Mouse (Mus musculus) liver, postnatal 0 days (tissue): ENCODE data around the gene Gm20532. TPM values are rescaled to one million over a fixed set of nuclear protein-coding genes. Genes with fewer than 3 reads are reported as not detected.

Source experiments
- ATAC-seq: fragments of 200-750 bp; cut with Nextera tagmentation; 2 replicates; pipeline ENCODE4 v1.8.0; 2017; ENCODE audit warnings: mild to moderate bottlenecking, moderate library complexity
- DNase-seq: peaks from one replicate; pipeline ENCODE4 v3.0.0-alpha.2; 2016
- H3K27ac ChIP-seq: fragments of 300-500 bp; sonication (generic); 2 replicates; pipeline ENCODE4 v1.5.1; 2014; ENCODE audit warnings: antibody characterized with exemption, moderate library complexity, mild to moderate bottlenecking, low read depth
- H3K27me3 ChIP-seq: fragments of 300-500 bp; sonication (generic); 2 replicates; pipeline ENCODE4 v1.6.1; 2014; ENCODE audit warnings: low read length, control low read depth, mixed read lengths; ENCODE audit not compliant: insufficient read depth
- H3K36me3 ChIP-seq: fragments of 300-500 bp; sonication (generic); replicated peaks from 2 replicates; pipeline ENCODE4 v1.6.1; 2014; ENCODE audit warnings: mild to moderate bottlenecking, control low read depth, low read length, moderate library complexity, mixed read lengths; ENCODE audit not compliant: insufficient read depth
- H3K4me1 ChIP-seq: fragments of 300-500 bp; sonication (generic); 2 replicates; pipeline ENCODE4 v1.6.1; 2014; ENCODE audit warnings: antibody characterized with exemption, mild to moderate bottlenecking, control low read depth; ENCODE audit not compliant: insufficient read depth
- H3K4me2 ChIP-seq: fragments of 300-500 bp; sonication (generic); 2 replicates; pipeline ENCODE4 v1.6.1; 2014; ENCODE audit warnings: low read depth, mild to moderate bottlenecking, low read length, moderate library complexity, mixed read lengths
- H3K4me3 ChIP-seq: fragments of 300-500 bp; sonication (generic); 2 replicates; pipeline ENCODE4 v1.5.1; 2014; ENCODE audit warnings: low read depth, low read length
- H3K9ac ChIP-seq: fragments of 300-500 bp; sonication (generic); replicated peaks from 2 replicates; pipeline ENCODE4 v1.6.1; 2014; ENCODE audit warnings: mild to moderate bottlenecking, moderate library complexity
- H3K9me3 ChIP-seq: fragments of 300-500 bp; sonication (generic); 2 replicates; pipeline ENCODE4 v1.6.1; 2016; ENCODE audit warnings: mild to moderate bottlenecking, control low read depth, low read length, mixed read lengths
- CTCF ChIP-seq: sonication (generic); IDR thresholded peaks from 2 replicates; pipeline ENCODE4 v1.5.1; 2016; ENCODE audit warnings: antibody characterized with exemption, low read depth
- EP300 ChIP-seq: IDR thresholded peaks from 2 replicates; pipeline ENCODE4 v1.6.1; 2016; ENCODE audit warnings: antibody characterized with exemption, low read depth, mild to moderate bottlenecking
- WGBS: fragments of 180-500 bp; shearing (Covaris S2); extraction: QIAGEN DNeasy Blood & Tissue Kit; methylation state at CpG from one replicate; pipeline ENCODE4 v1.1.7; 2014; ENCODE audit not compliant: insufficient replicate concordance; 5-methylcytosine and 5-hydroxymethylcytosine counted together
- polyA plus RNA-seq: library from polyadenylated mRNA; unstranded; fragments of >200 nt; fragmentation: Nextera tagmentation; extraction: Ambion mirVana; gene quantifications from 2 replicates; pipeline ENCODE4 v1.2.1, GENCODE M21; 2015

The Gm20532 gene
- polyA plus RNA-seq, 1 experiment from 2014 or later: not detected

GRCm38 (mm10) chr2:26625419-26625818 is 39.0 kb downstream of the Gm20532 start:
- DNase-seq: no peak
- Histone ChIP-seq H3K4me1 (peaks cover 9% of the 10 kb centered on the region), H3K27me3 (peaks cover 6% of the 10 kb centered on the region; the same call in 1 of the 2 replicates), H3K4me2 (no peak overlapping the region), H3K9ac (no peak overlapping the region), H3K36me3 (no peaks in the 10 kb centered on the region), H3K27ac (no peak overlapping the region), H3K9me3 (no peaks in the 10 kb centered on the region), H3K4me3 (no peak overlapping the region)
- TF ChIP-seq EP300 (no peak), CTCF (no peak)
- no peak for ATAC-seq
- 65% methylated on average over 3 of the region's 3 CpGs for WGBS

GRCm38 (mm10) chr2:26626081-26626480 is 39.6 kb downstream of the Gm20532 start:
- DNase-seq (no peak), ATAC-seq (no peak)
- 52% methylated on average over 3 of the region's 3 CpGs for WGBS
- Histone ChIP-seq H3K36me3 (no peaks in the 10 kb centered on the region), H3K27ac (no peak overlapping the region), H3K27me3 (peaks cover 6% of the 10 kb centered on the region; the same call in 1 of the 2 replicates), H3K9ac (no peak overlapping the region), H3K4me1 (peaks cover 9% of the 10 kb centered on the region), H3K9me3 (no peaks in the 10 kb centered on the region), H3K4me3 (no peak overlapping the region), H3K4me2 (no peak overlapping the region)
- TF ChIP-seq CTCF (0 out of 2 replicates have a peak, but pooled peaks have one; percentile 17), EP300 (no peak)

GRCm38 (mm10) chr2:26627921-26628739 is 41.7 kb downstream of the Gm20532 start, which contains the start of gene Fam69b:
TSS of gene Fam69b (plus strand) at chr2:26628457.
- WGBS: 3% methylated on average over 70 of the region's 70 CpGs
- peak; percentile 62 for DNase-seq
- Histone ChIP-seq H3K4me1 (peaks cover 9% of the 10 kb centered on the region), H3K9ac (peak within 1 kb of the TSS; percentile 57), H3K4me2 (peak within 1 kb of the TSS; percentile 92), H3K4me3 (peak within 1 kb of the TSS; percentile 56), H3K9me3 (no peaks in the 10 kb centered on the region), H3K36me3 (no peaks in the 10 kb centered on the region), H3K27ac (no peak within 1 kb of the TSS), H3K27me3 (peaks cover 6% of the 10 kb centered on the region; the same call in 1 of the 2 replicates)
- TF ChIP-seq CTCF (no peak), EP300 (no peak)
- ATAC-seq: peak; percentile 47

GRCm38 (mm10) chr2:26628792-26629437 is 42.5 kb downstream of the Gm20532 start:
- Histone ChIP-seq H3K9ac (peak overlapping the region; percentile 57), H3K27ac (no peak overlapping the region), H3K27me3 (peaks cover 6% of the 10 kb centered on the region; the same call in 1 of the 2 replicates), H3K9me3 (no peaks in the 10 kb centered on the region), H3K4me1 (peaks cover 9% of the 10 kb centered on the region), H3K4me3 (peak overlapping the region; percentile 56), H3K4me2 (peak overlapping the region; percentile 92), H3K36me3 (no peaks in the 10 kb centered on the region)
- no peak for DNase-seq
- WGBS: 31% methylated on average over 5 of the region's 5 CpGs
- no peak for TF ChIP-seq EP300
- TF ChIP-seq CTCF: no peak
- ATAC-seq: peak; percentile 5; the same call in 1 of the 2 replicates

GRCm38 (mm10) chr2:26632541-26633395 is 46.3 kb downstream of the Gm20532 start:
- H3K27me3 ChIP-seq: no peaks in the 10 kb centered on the region
- 77% methylated on average over 16 of the region's 16 CpGs for WGBS
- peaks cover 11% of the 10 kb centered on the region for H3K4me1 ChIP-seq
- no peak for ATAC-seq
- no peak overlapping the region for H3K4me3 ChIP-seq
- H3K9ac ChIP-seq: no peak overlapping the region
- TF ChIP-seq CTCF (no peak), EP300 (no peak)
- peaks cover 28% of the 10 kb centered on the region for H3K36me3 ChIP-seq
- no peak for DNase-seq
- no peak overlapping the region for H3K4me2 ChIP-seq
- H3K27ac ChIP-seq: no peak overlapping the region
- no peaks in the 10 kb centered on the region for H3K9me3 ChIP-seq
